Mouse (Mus musculus) erythroblast, embryonic 14.5 days (primary cell): ENCODE measurements around the gene Cdc14b.

Experiments used
- GATA1 ChIP-seq: IDR thresholded peaks from 2 replicates; pipeline ENCODE4 v1.6.1; 2012; ENCODE audit warnings: low read length, inconsistent platforms, mixed read lengths
- TAL1 ChIP-seq: IDR thresholded peaks from 3 replicates; pipeline ENCODE4 v1.6.1; 2012; ENCODE audit warnings: low read length, inconsistent platforms, mixed read lengths

- TF ChIP-seq GATA1 (no peak), TAL1 (no peak)
Observed at GRCm38 (mm10) chr13:64237681-64238157, 37.4 kb downstream of the Cdc14b start.
